In genomic region chr4:150176535-150176934, GRCm38 (mm10) we compare ENCODE assay signal across 8 mouse cellular contexts. TPM values are rescaled to one million over a fixed set of nuclear protein-coding genes. Genes with fewer than 3 reads are reported as not detected.
A peak's percentile ranks its signal among the peaks of the same experiment; 100 is the strongest.
DNase-seq lines count a peak whose midpoint lies in the region; ATAC-seq lines count a peak whose summit lies in the region.

No protein-coding gene starts in this region.

- H3K4me2 ChIP-seq in hindbrain, embryonic 15.5 days: 0 out of 2 replicates have a peak overlapping the region, but pooled peaks have one; percentile 18
- H3K4me2 ChIP-seq in limb, embryonic 15.5 days: peak overlapping the region; percentile 38; the same call in 1 of the 2 replicates

- no peaks in the 10 kb centered on the region for H3K27me3 ChIP-seq in hindbrain, embryonic 15.5 days
- H3K27me3 ChIP-seq in limb, embryonic 15.5 days: no peaks in the 10 kb centered on the region

- ATAC-seq in erythroblast, adult 5-6 weeks (replicated peaks; ENCODE audit: low FRiP score, poor library complexity, severe bottlenecking): peak; percentile 73
- ATAC-seq in hindbrain, embryonic 15.5 days (ENCODE audit: low FRiP score, low read depth): no peak
- no peak for ATAC-seq in limb, embryonic 15.5 days (ENCODE audit: insufficient number of reproducible peaks, low FRiP score, low TSS enrichment, low read depth)

- H3K9me3 ChIP-seq in hindbrain, embryonic 15.5 days: no peaks in the 10 kb centered on the region
- no peaks in the 10 kb centered on the region for H3K9me3 ChIP-seq in limb, embryonic 15.5 days

- H3K9ac ChIP-seq in hindbrain, embryonic 15.5 days: no peak overlapping the region
- H3K9ac ChIP-seq in limb, embryonic 15.5 days: no peak overlapping the region

- 0 out of 2 replicates have a peak, but pooled peaks cover 3% of the 10 kb centered on the region for H3K4me1 ChIP-seq in hindbrain, embryonic 15.5 days (replicated peaks)
- H3K4me1 ChIP-seq in limb, embryonic 15.5 days: peaks cover 7% of the 10 kb centered on the region; the same call in 1 of the 2 replicates

- no peak overlapping the region for H3K27ac ChIP-seq in hindbrain, embryonic 15.5 days (replicated peaks)
- H3K27ac ChIP-seq in limb, embryonic 15.5 days: no peak overlapping the region

- 8% methylated on average over 7 of the region's 7 CpGs for WGBS in hindbrain, embryonic 15.5 days
- 4% methylated on average over 7 of the region's 7 CpGs for WGBS in limb, embryonic 15.5 days

- no peak overlapping the region for H3K4me3 ChIP-seq in hindbrain, embryonic 15.5 days
- no peak overlapping the region for H3K4me3 ChIP-seq in limb, embryonic 15.5 days

- no peaks in the 10 kb centered on the region for H3K36me3 ChIP-seq in hindbrain, embryonic 15.5 days
- H3K36me3 ChIP-seq in limb, embryonic 15.5 days: no peaks in the 10 kb centered on the region

- peak; percentile 18 for DNase-seq in urinary bladder, postnatal 14 days (ENCODE audit: low spot score)
- DNase-seq in urinary bladder, postnatal 4 days (ENCODE audit: low spot score in 2 of 2): no peak
- peak; percentile 65 for DNase-seq in brain, adult 2 months (ENCODE audit: low read depth, low spot score)
- peak; percentile 77 for DNase-seq in naive thymus-derived CD4-positive, alpha-beta T cell, adult 2 months (ENCODE audit: low read depth)
- DNase-seq in thymus, postnatal 4 days: peak; percentile 65

RNA-seq across cellular contexts. Expression of gene Car6, which starts 24.6 kb away (rescaled TPM):
- not detected in 2 replicates for total RNA-seq in erythroblast, adult 5-6 weeks (2015; ENCODE audit: low replicate concordance)
- total RNA-seq in erythroblast, adult 5-6 weeks (2017; ENCODE audit: low replicate concordance): not detected in 2 replicates
- not detected in 2 replicates for polyA plus RNA-seq in hindbrain, embryonic 15.5 days (2015; fragmentation: Nextera tagmentation; extraction: Ambion mirVana)
- polyA plus RNA-seq in limb, embryonic 15.5 days (2015; fragmentation: Nextera tagmentation; extraction: Ambion mirVana): 0.20 and 0.50 TPM in 2 replicates

RNA-seq across cellular contexts. Expression of gene Slc2a7, which starts 27.8 kb away (rescaled TPM):
- total RNA-seq in erythroblast, adult 5-6 weeks (2015; ENCODE audit: low replicate concordance): not detected in 2 replicates
- total RNA-seq in erythroblast, adult 5-6 weeks (2017; ENCODE audit: low replicate concordance): not detected in 2 replicates
- not detected in 2 replicates for polyA plus RNA-seq in hindbrain, embryonic 15.5 days (2015; fragmentation: Nextera tagmentation; extraction: Ambion mirVana)
- polyA plus RNA-seq in limb, embryonic 15.5 days (2015; fragmentation: Nextera tagmentation; extraction: Ambion mirVana): not detected in 2 replicates

RNA-seq across cellular contexts. Expression of gene Slc2a5, which starts 57.5 kb away (rescaled TPM):
- not detected in 2 replicates for total RNA-seq in erythroblast, adult 5-6 weeks (2015; ENCODE audit: low replicate concordance)
- total RNA-seq in erythroblast, adult 5-6 weeks (2017; ENCODE audit: low replicate concordance): not detected in 2 replicates
- polyA plus RNA-seq in hindbrain, embryonic 15.5 days (2015; fragmentation: Nextera tagmentation; extraction: Ambion mirVana): 2.2 TPM in 2 replicates
- polyA plus RNA-seq in limb, embryonic 15.5 days (2015; fragmentation: Nextera tagmentation; extraction: Ambion mirVana): 2.0 and 2.3 TPM in 2 replicates

RNA-seq across cellular contexts. Expression of gene Eno1, which starts 60.0 kb away (rescaled TPM):
- 111 and 119 TPM in 2 replicates for total RNA-seq in erythroblast, adult 5-6 weeks (2015; ENCODE audit: low replicate concordance)
- total RNA-seq in erythroblast, adult 5-6 weeks (2017; ENCODE audit: low replicate concordance): 73.2 and 74.7 TPM in 2 replicates
- polyA plus RNA-seq in hindbrain, embryonic 15.5 days (2015; fragmentation: Nextera tagmentation; extraction: Ambion mirVana): 1,126 and 1,158 TPM in 2 replicates
- 1,599 and 1,772 TPM in 2 replicates for polyA plus RNA-seq in limb, embryonic 15.5 days (2015; fragmentation: Nextera tagmentation; extraction: Ambion mirVana)

Comparison
In these comparisons a context has a peak if more than half of its experiments do, and no peak if none do; other contexts are left out.
1. DNase-seq: peak in urinary bladder, postnatal 14 days (single experiment), brain, adult 2 months (single experiment), naive thymus-derived CD4-positive, alpha-beta T cell, adult 2 months (single experiment) and thymus, postnatal 4 days (single experiment); none in urinary bladder, postnatal 4 days (0 of 2).